Mouse (Mus musculus) cerebellum, postnatal 14 days (tissue): ENCODE data around the gene Olfr49.

Experiments
- DNase-seq, 2 experiments: peaks; one replicate each; pipeline ENCODE4 v3.0.0; 2021; ENCODE audit warnings: mixed read lengths in 2 of 2

Gene Olfr49

GRCm38 (mm10) chr14:54284839-54285238 is at the start of gene Olfr49:
Olfr49 (minus strand) TSS chr14:54284939.
- DNase-seq: no peak

- peak; percentile 3 to 12 for DNase-seq
These were observed 48.9 kb upstream of the Olfr49 start for GRCm38 (mm10) chr14:54333452-54334189.

- no peak for DNase-seq
These were observed 47.7 kb upstream of the Olfr49 start for GRCm38 (mm10) chr14:54332176-54333074.

GRCm38 (mm10) chr14:54331178-54331577 is 46.4 kb upstream of the Olfr49 start:
- no peak for DNase-seq

GRCm38 (mm10) chr14:54329201-54329600 is 44.5 kb upstream of the Olfr49 start:
- no peak for DNase-seq

- no peak for DNase-seq
These were observed 43.8 kb upstream of the Olfr49 start for GRCm38 (mm10) chr14:54328548-54328947.

GRCm38 (mm10) chr14:54324486-54324885 is 39.7 kb upstream of the Olfr49 start:
- DNase-seq: no peak

- DNase-seq: no peak
These were observed 37.0 kb upstream of the Olfr49 start for GRCm38 (mm10) chr14:54321556-54322376.

GRCm38 (mm10) chr14:54311763-54312162 is 27.0 kb upstream of the Olfr49 start:
- no peak for DNase-seq

- DNase-seq: no peak
These were observed 15.9 kb upstream of the Olfr49 start for GRCm38 (mm10) chr14:54300676-54301075.

GRCm38 (mm10) chr14:54300136-54300535 is 15.4 kb upstream of the Olfr49 start:
- DNase-seq: no peak

GRCm38 (mm10) chr14:54276446-54276845 is 8.3 kb downstream of the Olfr49 start:
- DNase-seq: no peak

- no peak for DNase-seq
These were observed 12.0 kb downstream of the Olfr49 start for GRCm38 (mm10) chr14:54272696-54273095.

GRCm38 (mm10) chr14:54271976-54272606 is 12.6 kb downstream of the Olfr49 start:
- DNase-seq: no peak

- DNase-seq: no peak
These were observed 14.3 kb downstream of the Olfr49 start for GRCm38 (mm10) chr14:54270413-54270812.

- DNase-seq: no peak
These were observed 15.2 kb downstream of the Olfr49 start for GRCm38 (mm10) chr14:54269566-54269965.

GRCm38 (mm10) chr14:54267966-54268365 is 16.8 kb downstream of the Olfr49 start:
- no peak for DNase-seq

GRCm38 (mm10) chr14:54265951-54266350 is 18.8 kb downstream of the Olfr49 start:
- DNase-seq: no peak

GRCm38 (mm10) chr14:54265093-54265492 is 19.6 kb downstream of the Olfr49 start:
- no peak for DNase-seq

- DNase-seq: no peak
These were observed 20.5 kb downstream of the Olfr49 start for GRCm38 (mm10) chr14:54264231-54264630.

- DNase-seq: no peak
These were observed 21.6 kb downstream of the Olfr49 start for GRCm38 (mm10) chr14:54263099-54263498.

GRCm38 (mm10) chr14:54262622-54263021 is 22.1 kb downstream of the Olfr49 start:
- DNase-seq: no peak
